Mouse (Mus musculus) gastrocnemius, adult 18-20 months (tissue): ENCODE measurements around the gene Mast4. TPM values are rescaled to one million over a fixed set of nuclear protein-coding genes. Genes with fewer than 3 reads are reported as not detected.
A peak's percentile ranks its signal among the peaks of the same experiment; 100 is the strongest.

Source experiments
- DNase-seq: peaks from one replicate; pipeline ENCODE4 v3.0.0; 2021; ENCODE audit warnings: low spot score
- total RNA-seq, 2 experiments: library from RNA; stranded (reverse); gene quantifications; 2 replicates each; pipeline ENCODE4 v1.2.3; 2021

Mast4 gene
- total RNA-seq, 2 experiments from 2014 or later, result 55.0 to 55.1 TPM

DNA sequence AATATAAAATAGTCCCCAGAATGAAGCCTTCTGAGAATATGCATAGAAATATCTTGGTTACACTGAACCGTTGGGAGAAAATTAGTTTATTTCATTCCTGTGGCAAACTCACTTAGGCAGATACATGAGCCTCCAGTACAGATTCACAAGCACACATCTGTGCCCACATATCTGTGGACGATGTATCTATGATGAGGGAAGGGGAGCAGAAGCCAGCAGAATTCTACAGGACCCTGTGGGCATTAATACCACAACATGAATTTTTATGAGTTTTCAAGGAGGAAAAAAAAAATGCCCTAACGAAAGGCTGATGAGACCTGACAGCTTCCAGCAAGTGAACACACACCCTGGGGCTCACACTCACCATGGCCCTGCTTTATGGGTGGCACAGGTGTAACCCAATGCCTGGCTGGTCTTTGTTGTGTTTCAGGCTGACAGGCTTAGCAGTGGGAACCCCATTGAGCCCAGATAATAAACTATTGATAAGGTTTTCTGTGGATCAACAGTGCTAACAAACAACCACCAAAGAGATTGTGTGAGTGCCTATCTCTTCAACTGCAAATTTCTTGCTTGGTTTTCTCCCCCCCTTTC is 17.4 kb downstream of the Mast4 start:
- no peak for DNase-seq

DNA sequence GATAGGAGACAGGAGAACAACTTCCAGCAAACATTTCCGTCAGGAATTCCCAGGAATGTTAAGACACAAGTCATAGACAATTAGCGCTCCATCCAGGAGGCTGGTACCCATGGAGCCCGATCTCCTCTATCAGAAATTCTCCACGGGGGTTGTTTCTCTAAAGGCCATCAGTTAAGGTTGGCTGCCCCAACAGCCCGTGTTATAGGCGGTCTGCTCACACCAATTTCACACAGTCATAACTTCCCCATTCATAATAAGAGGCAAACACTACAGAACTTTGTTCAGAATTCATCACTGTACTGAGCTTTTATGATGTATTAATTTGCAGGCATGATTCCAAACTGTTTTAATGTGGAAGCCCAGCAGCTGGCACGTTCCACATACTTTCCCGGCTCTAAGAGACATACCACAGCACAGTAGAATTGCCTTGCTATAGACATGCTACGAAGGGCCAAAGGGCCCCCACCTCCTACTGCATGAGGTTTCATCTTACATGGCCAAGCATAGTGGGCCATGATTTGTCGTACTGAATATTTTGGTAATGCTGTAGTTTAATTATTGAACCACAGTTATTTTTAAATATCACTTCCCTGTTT is 19.1 kb downstream of the Mast4 start:
- no peak for DNase-seq

DNA sequence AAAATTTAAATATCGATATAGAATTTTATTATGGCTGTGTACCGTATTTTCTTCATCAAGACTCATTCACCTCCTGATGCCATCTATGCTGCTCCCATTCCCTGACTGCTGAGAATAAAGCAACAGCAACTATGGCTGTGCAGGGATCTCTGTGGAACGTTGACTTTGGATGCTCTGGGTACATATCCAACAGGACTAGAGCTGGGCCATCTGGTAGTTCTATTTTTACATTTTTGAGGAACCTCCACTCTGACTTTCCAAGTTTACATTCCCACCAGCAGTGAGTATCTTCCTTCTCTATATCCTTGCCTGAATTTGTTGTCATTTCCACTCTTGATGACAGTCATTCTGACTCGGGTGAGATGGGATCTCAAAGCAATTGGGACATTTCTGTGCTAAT is 26.0 kb downstream of the Mast4 start:
- DNase-seq, result no peak

DNA sequence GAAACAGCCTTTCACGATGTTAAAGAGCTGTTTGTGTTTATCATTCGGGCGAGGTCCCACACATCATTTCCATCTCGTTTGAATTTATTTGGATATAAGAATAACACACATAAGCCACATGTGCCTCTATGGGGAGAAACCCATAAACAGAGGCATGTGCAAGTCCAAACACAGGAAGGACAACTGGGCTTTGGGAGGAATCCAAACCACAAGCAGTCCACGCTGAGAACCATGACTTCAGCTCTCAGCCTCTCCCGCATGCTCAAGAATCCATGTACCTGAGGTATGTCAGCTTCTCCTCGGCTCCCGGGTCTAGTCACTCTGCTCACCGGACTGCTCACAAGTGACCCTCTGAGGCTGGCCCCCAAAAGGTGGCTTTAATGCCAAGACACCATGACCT is 30.5 kb downstream of the Mast4 start:
- no peak for DNase-seq

DNA sequence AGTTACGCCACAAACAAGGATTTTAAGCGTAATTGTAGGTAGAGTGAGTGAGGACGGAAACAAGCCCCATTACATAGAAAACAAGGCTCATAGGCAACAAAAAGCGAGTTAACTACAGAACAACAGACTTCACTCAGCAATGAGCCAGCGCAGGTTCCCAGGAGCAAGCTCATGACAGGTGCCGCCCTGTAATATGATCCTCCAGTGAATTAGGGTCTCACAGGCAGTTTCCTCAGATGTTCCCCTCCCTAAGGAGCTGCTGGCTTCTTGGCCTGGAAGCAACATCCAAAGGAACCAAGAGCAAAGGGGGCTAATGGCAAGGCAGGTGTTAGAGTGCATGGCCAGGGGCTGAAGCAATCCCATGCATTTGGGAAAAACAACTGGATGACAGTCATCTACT is 31.8 kb downstream of the Mast4 start:
- DNase-seq, result no peak

DNA sequence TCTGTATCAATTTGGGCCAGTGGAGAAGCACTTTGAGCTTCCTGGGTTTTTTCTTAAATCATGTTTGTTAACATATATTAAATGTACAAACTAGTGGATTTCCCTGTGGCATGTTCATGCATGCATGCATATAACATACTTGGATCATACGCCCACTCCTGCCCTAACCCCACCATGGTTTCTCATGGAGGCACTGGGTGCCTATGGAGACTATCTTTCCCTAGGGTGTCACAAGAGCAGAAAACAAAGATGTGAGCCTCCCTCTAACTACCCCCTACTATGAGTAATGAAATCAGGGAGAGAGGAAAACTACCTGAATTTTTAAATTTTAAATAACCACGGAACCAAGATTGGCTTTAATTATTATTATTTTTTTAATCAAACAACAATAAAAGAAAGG is 32.2 kb downstream of the Mast4 start:
- DNase-seq, result no peak

DNA sequence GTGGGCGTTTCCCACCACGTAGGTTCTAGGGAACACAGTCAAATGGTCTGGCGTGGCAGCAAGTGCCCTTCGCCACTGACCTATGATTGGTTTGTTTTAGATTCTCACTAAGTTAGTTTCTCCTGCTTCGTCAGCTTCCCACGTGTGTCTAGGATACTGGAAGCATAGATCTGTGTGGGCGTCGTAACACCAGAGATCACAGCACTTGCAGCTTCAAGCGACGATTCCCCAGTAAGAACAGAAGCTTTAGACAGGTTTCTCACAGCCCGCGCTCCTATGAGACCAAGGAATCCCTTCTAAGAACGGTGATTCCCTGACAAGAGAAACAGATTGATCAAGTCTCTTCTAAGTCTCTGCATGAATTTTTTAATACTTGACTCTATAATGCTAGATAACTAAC is 39.9 kb downstream of the Mast4 start:
- DNase-seq, result no peak

DNA sequence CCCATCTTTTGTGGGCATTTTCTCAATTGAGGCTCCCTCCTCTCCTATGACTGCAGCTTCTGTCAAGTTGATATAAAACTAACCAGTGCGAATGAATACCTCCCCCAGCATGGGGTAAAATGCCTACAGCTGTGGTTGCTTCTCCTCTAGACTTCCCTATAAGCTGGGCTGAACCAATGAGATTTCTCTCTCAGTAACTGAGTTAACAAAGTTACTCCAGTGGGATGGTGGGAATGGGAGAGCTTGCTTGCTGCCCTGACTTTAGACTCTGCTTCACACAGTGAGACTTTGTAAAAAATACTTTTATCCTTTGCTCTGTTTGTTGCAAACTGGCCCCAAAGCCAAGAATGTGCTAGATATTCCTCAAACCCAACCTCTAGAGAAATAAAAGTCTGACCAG is 41.2 kb downstream of the Mast4 start:
- DNase-seq, result no peak

DNA sequence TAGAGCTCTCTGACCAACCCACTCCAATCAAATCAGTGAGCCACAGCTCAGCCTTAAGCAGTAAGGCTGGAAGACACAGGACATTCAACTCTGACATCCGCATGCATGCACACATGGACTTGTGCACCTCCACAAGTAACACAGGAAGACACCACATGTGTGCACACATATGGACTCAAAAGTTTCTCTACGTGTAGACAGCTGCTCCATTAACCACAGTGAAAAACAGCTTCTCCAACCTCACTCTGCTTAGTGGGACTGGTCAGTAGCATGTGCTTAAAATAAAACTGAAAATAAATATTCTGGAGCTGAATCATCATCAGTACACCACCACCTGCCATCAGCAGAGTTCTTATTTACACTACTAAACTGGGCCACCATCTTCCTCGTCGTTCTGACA is 43.2 kb downstream of the Mast4 start:
- DNase-seq, result no peak

DNA sequence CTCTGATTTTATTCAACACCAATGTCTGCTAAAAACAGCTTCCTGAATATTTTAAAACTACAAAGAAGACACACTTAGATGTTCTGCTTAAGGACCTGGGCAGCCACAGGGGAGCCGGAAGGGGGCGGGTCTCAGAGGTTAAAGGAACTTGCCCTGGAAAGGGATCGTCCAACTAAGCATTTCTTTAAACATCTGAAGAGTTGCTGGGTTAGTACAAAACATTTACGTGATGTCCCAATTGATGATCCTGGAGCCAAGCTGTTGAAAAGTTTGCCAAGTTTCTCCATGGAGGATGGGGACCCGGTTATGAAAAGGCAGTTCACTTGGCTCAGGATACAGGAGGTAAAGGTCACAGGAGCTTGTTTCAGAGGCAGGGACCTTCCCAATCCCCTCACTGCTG is 48.5 kb downstream of the Mast4 start:
- peak; percentile 21 for DNase-seq

DNA sequence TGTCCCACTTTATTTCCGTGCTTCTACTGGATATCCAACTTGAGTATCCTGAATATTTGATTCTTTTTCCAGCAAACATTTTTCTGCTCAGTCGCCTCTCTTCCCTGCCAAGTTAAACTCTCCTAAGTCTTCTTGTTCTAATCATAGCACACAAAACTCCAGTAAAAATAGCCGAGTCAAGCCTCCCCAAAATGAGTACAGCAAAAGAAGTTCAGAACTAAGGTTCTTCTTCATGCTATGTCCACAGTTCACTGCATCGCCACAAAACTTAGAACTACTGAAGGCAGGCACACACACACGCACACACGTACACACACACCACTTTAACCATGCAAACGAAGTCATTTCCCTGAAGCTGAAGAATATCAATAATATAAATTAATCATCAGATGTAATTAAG is 49.3 kb downstream of the Mast4 start:
- DNase-seq, result no peak

DNA sequence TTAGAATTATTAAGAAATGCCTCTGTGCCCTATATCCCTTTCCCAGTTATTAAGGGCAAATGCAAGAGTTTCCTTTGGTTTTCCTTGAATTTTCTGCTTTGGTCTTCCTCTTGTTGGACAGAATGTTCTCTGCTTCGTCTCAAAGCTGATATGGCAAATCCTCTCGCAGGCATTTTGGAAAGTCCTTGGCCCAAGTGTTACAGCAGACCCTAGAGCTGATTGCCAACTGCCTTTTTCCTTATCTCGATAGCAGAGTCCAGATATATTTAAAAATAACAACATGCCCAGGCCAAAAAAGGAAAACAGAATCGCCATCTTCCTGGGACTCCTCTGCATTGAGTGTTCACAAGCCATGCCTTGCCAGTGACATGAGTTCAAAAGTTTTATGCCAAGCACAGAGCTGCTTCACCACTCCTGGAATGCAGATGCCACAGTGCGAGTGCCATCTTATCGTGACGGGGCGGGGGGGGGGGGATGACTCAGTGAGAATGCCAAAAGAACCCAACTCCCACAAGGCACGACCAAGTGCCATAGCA is 63.4 kb downstream of the Mast4 start:
- no peak for DNase-seq

DNA sequence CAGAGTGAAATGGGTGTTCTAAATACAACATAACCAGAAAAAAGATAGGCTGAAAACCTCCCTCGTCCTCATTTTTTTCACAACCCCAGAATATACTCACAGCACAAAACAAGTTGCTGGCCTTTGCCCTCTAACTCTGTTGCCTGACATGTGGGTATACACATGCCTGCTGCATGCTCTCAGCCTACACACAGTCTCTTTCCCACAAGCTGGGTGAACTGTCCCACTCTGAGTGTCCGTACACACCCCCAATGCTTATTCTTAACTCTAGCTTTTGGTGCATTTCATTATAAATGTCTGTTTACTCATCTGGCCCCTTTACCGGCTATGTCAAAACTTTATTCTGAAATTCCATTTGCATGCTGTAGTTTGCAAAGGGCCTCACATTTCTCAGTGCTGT is 71.6 kb downstream of the Mast4 start:
- no peak for DNase-seq

DNA sequence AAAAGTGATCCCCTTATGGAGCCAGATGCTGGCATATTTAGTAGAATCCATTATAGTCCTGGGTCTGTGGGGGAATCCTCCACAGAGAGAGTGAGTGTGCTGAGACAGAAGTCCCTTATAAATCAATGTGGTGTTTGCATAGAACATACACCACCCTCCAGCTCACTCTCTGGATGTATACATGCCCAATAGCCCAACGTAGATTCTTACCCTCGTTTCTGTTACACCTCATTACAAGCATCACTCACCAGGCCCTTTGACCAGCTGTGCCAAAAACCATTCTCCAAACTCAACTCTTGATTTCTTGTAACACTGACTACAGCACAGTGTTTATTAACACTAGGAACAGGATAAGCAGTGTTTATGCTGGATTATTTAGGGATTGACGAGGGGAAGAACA is 72.2 kb downstream of the Mast4 start:
- DNase-seq, result no peak

DNA sequence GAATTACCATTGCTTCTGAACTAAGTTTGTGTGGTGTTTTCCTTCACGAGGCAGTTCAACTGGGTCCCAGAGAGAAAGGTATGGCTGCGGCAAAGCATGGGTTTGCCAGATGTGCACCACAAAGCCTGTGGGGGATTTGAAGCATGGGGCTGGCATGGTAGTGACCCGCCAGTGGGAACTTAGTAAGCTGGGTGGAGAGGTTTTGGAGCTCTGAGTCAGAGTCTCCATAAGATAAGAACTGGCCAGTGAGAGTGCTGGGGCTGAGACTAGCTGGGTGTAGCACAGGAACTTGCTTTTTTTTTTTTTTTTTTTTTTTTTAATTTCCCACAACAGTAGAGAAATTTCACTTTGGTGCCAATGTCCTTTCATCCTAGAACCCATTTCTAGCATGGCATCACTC is 73.9 kb downstream of the Mast4 start:
- DNase-seq, result no peak

DNA sequence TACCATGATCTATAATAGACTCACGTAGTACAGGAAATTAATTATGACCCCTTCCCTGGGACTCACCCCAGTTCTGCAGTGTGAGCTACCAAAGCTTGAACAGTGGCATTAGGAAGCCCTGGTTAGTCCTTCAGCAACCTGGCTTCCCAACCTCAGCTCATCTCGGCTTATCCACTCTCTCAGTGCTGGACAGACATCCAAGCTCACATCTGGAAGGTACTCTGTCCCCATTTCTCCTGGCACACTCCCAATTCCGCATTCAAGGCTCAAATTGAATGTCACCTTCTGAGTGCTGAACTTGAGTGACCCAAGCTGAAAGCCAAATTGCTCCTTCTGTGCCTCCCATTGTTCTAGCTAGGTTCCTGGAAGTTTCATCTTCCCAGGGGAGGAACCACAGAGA is 76.2 kb downstream of the Mast4 start:
- DNase-seq, result no peak

DNA sequence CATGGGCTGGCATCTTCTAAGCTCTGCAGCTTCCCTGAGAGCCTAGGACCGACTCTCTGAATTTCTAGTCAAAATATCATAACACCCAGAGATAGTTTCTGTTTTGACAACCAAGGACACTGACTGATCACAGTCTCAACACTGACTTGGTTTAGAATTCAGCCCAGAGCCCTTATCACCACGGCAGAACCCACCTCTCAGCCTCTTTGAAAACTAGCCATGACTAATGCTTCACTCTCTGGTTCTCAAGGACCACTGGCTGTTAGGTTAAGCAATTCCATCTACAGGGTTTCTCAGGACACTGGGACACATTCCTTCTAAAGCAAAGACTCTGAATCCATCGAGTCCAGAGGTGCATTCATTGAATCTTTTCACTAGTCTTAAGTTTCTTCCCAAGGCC is 79.4 kb downstream of the Mast4 start:
- no peak for DNase-seq

DNA sequence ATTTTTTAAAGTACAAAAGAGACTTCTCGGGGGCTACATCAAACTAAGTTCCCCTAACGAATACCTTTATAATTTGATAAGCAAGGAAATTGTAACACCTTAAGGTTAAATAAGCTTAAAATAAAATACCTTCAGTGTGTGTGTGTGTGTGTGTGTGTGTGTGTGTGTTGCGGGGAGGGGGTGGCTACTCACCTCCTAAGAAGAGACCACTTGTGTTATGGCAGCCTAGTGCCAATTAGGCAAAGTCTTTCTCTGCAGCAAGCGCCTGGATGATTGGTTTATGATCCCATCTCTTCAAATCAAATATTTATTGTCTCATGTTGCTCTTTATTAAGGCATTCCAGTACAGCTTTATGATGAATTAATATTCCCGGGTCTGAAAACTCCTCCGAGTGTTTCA is 81.2 kb downstream of the Mast4 start:
- DNase-seq, result no peak

DNA sequence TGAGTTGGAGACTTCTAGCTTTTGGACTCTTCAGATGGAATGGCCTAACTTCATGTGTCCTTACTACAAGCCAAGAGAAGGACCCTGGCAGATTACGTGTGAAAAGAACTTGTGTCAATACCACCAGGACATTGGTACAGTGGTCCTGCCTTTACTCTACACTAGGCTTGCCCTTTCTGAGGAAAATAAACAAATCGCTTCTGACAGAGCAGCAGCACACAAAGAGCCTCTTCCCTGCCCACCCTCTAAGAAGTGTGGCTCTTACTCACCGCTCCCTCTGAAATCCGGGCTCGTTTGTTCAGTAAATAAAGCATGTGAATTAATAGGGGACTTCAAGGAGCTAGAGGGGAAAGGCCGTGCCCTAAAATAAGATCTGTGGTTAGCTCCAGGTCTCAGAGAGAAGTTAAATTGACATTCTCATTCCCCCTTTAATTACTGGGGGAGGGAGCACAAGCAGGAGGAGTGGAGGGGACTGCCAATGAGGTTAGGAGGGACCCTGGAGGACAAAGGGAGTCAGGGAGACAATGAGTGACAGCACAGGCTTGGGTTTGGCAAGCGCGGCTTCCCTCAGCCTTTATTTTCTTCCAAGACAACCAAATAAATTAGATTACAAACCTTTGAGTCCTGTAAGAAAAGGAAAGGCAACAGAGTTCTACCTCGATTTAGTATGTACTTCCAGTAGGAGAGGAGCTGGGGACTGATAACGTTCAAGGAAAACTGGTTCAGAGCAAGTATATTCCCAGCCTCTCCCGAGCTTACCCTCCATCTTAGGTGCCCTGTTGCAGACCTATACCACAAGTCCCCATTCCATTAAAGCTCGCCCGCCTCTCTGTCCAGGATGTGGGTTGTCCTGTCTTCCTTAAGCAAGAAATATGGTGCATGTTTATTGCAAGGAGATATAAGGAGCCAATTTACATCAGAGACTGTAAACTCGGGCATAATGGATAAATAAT is 85.9 kb downstream of the Mast4 start:
- no peak for DNase-seq

DNA sequence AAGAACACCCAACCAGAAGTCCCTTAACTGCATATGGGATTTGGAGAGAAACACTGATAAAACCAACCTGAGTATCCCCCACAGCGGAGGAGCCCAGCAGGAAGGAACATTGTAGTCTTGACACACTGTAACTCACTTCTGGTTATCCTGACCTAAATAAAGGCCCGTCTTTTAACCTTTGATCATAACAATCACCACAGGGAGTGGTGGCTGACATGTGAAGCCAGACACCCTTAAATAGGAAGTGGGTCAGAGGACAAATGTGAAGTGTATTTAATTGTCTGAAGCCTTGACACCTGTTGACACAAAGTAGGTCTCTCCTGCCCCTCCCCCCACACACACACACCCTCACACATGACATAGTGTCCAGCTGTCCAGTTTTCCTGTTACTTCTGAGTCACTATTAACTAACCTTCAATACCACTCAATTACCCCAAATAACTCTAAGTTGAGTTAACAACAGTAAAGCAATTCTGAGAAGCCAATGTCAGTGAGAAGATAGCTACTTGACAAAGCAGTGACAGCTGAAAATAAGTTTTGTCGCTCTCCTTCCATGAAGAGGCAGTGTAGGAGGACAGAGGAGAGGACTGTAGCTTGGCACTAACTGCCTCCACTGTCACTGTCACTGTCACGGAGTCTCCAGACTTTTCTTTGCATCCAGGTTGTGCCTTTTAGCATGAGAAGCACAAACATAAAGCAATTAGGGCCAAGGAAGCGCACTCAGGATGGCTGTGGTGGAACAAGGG is 87.2 kb downstream of the Mast4 start:
- no peak for DNase-seq

DNA sequence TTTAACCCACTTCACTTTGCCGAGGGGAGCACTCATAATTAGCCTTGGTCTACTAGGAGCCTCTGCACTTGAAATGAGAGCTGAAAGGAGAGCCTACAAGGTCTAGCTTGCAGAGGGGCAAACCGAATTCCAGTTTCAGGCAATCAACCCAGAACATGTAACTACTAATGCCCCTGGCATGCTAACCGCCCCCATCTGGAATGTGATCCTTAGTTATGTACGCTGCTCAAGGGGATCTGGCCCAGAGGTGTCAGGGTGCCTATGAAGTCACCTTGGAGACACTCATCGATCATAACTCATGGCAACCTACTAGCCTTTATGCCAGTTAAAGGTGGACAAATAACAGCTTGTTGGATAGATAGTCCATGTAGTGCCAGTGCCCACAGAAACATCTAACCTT is 88.9 kb downstream of the Mast4 start:
- no peak for DNase-seq

DNA sequence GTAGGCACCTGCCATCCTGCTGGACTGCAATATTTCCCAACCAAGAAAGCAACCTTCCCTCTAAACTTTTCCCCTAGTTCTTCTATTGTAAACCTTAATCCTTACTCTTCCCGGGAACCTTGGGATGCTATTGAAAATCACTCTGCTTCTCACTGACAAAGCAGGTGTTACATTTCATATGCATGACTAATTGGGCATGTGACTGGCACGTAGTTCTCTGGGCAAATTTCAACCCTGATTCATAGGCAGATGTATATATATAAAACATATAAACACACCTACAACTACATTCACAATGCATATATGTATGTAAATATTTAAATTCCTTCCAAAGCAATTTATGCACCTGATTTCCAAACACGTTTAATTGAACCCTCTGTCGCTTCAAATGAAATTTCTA is 90.2 kb downstream of the Mast4 start:
- no peak for DNase-seq
